Mouse (Mus musculus) layer of hippocampus, adult 11-12 months (tissue): ENCODE results near the gene Hmgcs1.
"Not testable (repeated sequence)": the region's sequence is repeated elsewhere in the genome, so short reads cannot be mapped to it uniquely, and the experiment has no call there.

Experiments
- DNase-seq: peaks from one replicate; pipeline ENCODE4 v3.0.0; 2022; ENCODE audit warnings: low spot score

The Hmgcs1 gene

GRCm38 (mm10) chr13:119690039-119690728, at the start of gene Hmgcs1:
TSS of gene Hmgcs1 (plus strand) at chr13:119690379.
- DNase-seq, result peak; percentile 99

GRCm38 (mm10) chr13:119640504-119640903, 49.7 kb upstream of the Hmgcs1 start:
- peak; percentile 14 for DNase-seq

GRCm38 (mm10) chr13:119641145-119641544, 49.0 kb upstream of the Hmgcs1 start:
- no peak for DNase-seq

- no peak for DNase-seq
Observed at GRCm38 (mm10) chr13:119644769-119645168, 45.4 kb upstream of the Hmgcs1 start.

GRCm38 (mm10) chr13:119646511-119646910, 43.7 kb upstream of the Hmgcs1 start:
- no peak for DNase-seq

- DNase-seq, result peak; percentile 50
Observed at GRCm38 (mm10) chr13:119648891-119649698, 41.1 kb upstream of the Hmgcs1 start.

GRCm38 (mm10) chr13:119649699-119650046, 40.5 kb upstream of the Hmgcs1 start:
- DNase-seq, result no peak

GRCm38 (mm10) chr13:119654734-119655133, 35.4 kb upstream of the Hmgcs1 start:
- DNase-seq, result no peak

- DNase-seq, result no peak
Observed at GRCm38 (mm10) chr13:119656246-119656645, 33.9 kb upstream of the Hmgcs1 start.

GRCm38 (mm10) chr13:119656846-119657416, 33.2 kb upstream of the Hmgcs1 start:
- no peak for DNase-seq

GRCm38 (mm10) chr13:119661420-119661819, 28.8 kb upstream of the Hmgcs1 start:
- DNase-seq, result peak; percentile 29

- no peak for DNase-seq
Observed at GRCm38 (mm10) chr13:119678794-119679193, 11.4 kb upstream of the Hmgcs1 start.

GRCm38 (mm10) chr13:119679721-119680120, 10.5 kb upstream of the Hmgcs1 start:
- no peak for DNase-seq

- DNase-seq, result no peak
Observed at GRCm38 (mm10) chr13:119681161-119681560, 9.0 kb upstream of the Hmgcs1 start.

- no peak for DNase-seq
Observed at GRCm38 (mm10) chr13:119684416-119685177, 5.6 kb upstream of the Hmgcs1 start.

GRCm38 (mm10) chr13:119689709-119690038, 505 bp upstream of the Hmgcs1 start:
- no peak for DNase-seq

- DNase-seq, result no peak
Observed at GRCm38 (mm10) chr13:119690876-119691620, 869 bp downstream of the Hmgcs1 start.

GRCm38 (mm10) chr13:119691958-119692357, 1.8 kb downstream of the Hmgcs1 start:
- DNase-seq, result not testable (repeated sequence)

GRCm38 (mm10) chr13:119695676-119696075, 5.5 kb downstream of the Hmgcs1 start:
- DNase-seq, result no peak

- no peak for DNase-seq
Observed at GRCm38 (mm10) chr13:119696496-119696895, 6.3 kb downstream of the Hmgcs1 start.

GRCm38 (mm10) chr13:119698436-119698835, 8.3 kb downstream of the Hmgcs1 start:
- no peak for DNase-seq

GRCm38 (mm10) chr13:119704280-119704679, 14.1 kb downstream of the Hmgcs1 start:
- no peak for DNase-seq
